Mouse (Mus musculus) heart, embryonic 16.5 days (tissue): ENCODE results near the gene Rnf32. TPM values are rescaled to one million over a fixed set of nuclear protein-coding genes. Genes with fewer than 3 reads are reported as not detected.
A peak's percentile ranks its signal among the peaks of the same experiment; 100 is the strongest.

ENCODE experiments used
- ATAC-seq: fragments of 200-750 bp; cut with Nextera tagmentation; replicated peaks from 2 replicates; pipeline ENCODE4 v1.8.0; 2017; ENCODE audit warnings: moderate number of reproducible peaks; ENCODE audit not compliant: insufficient read depth, low FRiP score; ENCODE audit errors: extremely low read depth
- H3K27ac ChIP-seq: fragments of 300-500 bp; sonication (generic); 2 replicates; pipeline ENCODE4 v1.5.1; 2014; ENCODE audit warnings: mild to moderate bottlenecking, low read length, control low read depth, moderate library complexity
- H3K27me3 ChIP-seq: fragments of 300-500 bp; sonication (generic); 2 replicates; pipeline ENCODE4 v1.6.1; 2014; ENCODE audit warnings: low read length, mixed read lengths; ENCODE audit not compliant: control insufficient read depth, insufficient read depth
- H3K36me3 ChIP-seq: fragments of 300-500 bp; sonication (generic); 2 replicates; pipeline ENCODE4 v1.6.1; 2014; ENCODE audit not compliant: control insufficient read depth, insufficient read depth
- H3K4me1 ChIP-seq: fragments of 300-500 bp; sonication (generic); 2 replicates; pipeline ENCODE4 v1.6.1; 2014; ENCODE audit warnings: low read length, mixed read lengths; ENCODE audit not compliant: control insufficient read depth, insufficient read depth
- H3K4me2 ChIP-seq: fragments of 300-500 bp; sonication (generic); 2 replicates; pipeline ENCODE4 v1.6.1; 2014; ENCODE audit warnings: low read depth, mild to moderate bottlenecking, control low read depth, low read length
- H3K4me3 ChIP-seq: fragments of 300-500 bp; sonication (generic); 2 replicates; pipeline ENCODE4 v1.5.1; 2014; ENCODE audit warnings: mild to moderate bottlenecking, control low read depth, low read length
- H3K9ac ChIP-seq: fragments of 300-500 bp; sonication (generic); 2 replicates; pipeline ENCODE4 v1.6.1; 2014; ENCODE audit warnings: low read length, control low read depth
- H3K9me3 ChIP-seq: fragments of 300-500 bp; sonication (generic); replicated peaks from 2 replicates; pipeline ENCODE4 v1.6.1; 2016; ENCODE audit warnings: low read length; ENCODE audit not compliant: control insufficient read depth
- WGBS: fragments of 180-500 bp; shearing (Covaris S2); extraction: QIAGEN DNeasy Blood & Tissue Kit; methylation state at CpG from one replicate; pipeline ENCODE4 v1.1.7; 2014; 5-methylcytosine and 5-hydroxymethylcytosine counted together
- polyA plus RNA-seq: library from polyadenylated mRNA; unstranded; fragments of >200 nt; fragmentation: Nextera tagmentation; extraction: Ambion mirVana; gene quantifications from 2 replicates; pipeline ENCODE4 v1.2.1, GENCODE M21; 2015

Rnf32 gene
- polyA plus RNA-seq = 1.6 and 1.7 TPM in 2 replicates

GRCm38 (mm10) chr5:29195570-29196263, at the start of gene Rnf32:
Rnf32 (plus strand) TSS chr5:29195992.
- Histone ChIP-seq H3K27ac (peak within 1 kb of the TSS; percentile 2; the same call in 1 of the 2 replicates), H3K27me3 (no peaks in the 10 kb centered on the region), H3K4me3 (peak within 1 kb of the TSS; percentile 76), H3K4me1 (no peaks in the 10 kb centered on the region), H3K9ac (peak within 1 kb of the TSS; percentile 77), H3K9me3 (no peaks in the 10 kb centered on the region), H3K4me2 (peak within 1 kb of the TSS; percentile 91), H3K36me3 (no peaks in the 10 kb centered on the region)
- under 1% methylated on average over 69 of the region's 70 CpGs for WGBS
- ATAC-seq = peak; percentile 94

GRCm38 (mm10) chr5:29150146-29150545, 45.6 kb upstream of the Rnf32 start:
- H3K27ac ChIP-seq = no peak overlapping the region
- H3K9me3 ChIP-seq = no peaks in the 10 kb centered on the region
- no peaks in the 10 kb centered on the region for H3K4me1 ChIP-seq
- no peak overlapping the region for H3K4me3 ChIP-seq
- no peak overlapping the region for H3K9ac ChIP-seq
- H3K4me2 ChIP-seq = no peak overlapping the region
- no peak for ATAC-seq
- H3K36me3 ChIP-seq = no peaks in the 10 kb centered on the region
- no peaks in the 10 kb centered on the region for H3K27me3 ChIP-seq
- 67% methylated on average over 4 of the region's 4 CpGs for WGBS

GRCm38 (mm10) chr5:29159849-29160248, 35.9 kb upstream of the Rnf32 start:
- Histone ChIP-seq H3K4me2 (no peak overlapping the region), H3K9me3 (no peaks in the 10 kb centered on the region), H3K27me3 (no peaks in the 10 kb centered on the region), H3K4me1 (no peaks in the 10 kb centered on the region), H3K4me3 (no peak overlapping the region), H3K27ac (no peak overlapping the region), H3K9ac (no peak overlapping the region), H3K36me3 (no peaks in the 10 kb centered on the region)
- WGBS = 58% methylated on average over 1 of the region's 1 CpGs
- no peak for ATAC-seq

- ATAC-seq = no peak
- no peak overlapping the region for H3K9ac ChIP-seq
- H3K9me3 ChIP-seq = no peaks in the 10 kb centered on the region
- H3K4me3 ChIP-seq = no peak overlapping the region
- H3K4me1 ChIP-seq = no peaks in the 10 kb centered on the region
- 65% methylated on average over 2 of the region's 2 CpGs for WGBS
- no peaks in the 10 kb centered on the region for H3K36me3 ChIP-seq
- no peaks in the 10 kb centered on the region for H3K27me3 ChIP-seq
- H3K4me2 ChIP-seq = no peak overlapping the region
- no peak overlapping the region for H3K27ac ChIP-seq
Observed at GRCm38 (mm10) chr5:29166947-29167346, 28.8 kb upstream of the Rnf32 start.

GRCm38 (mm10) chr5:29170193-29170592, 25.6 kb upstream of the Rnf32 start:
- Histone ChIP-seq H3K4me2 (no peak overlapping the region), H3K27me3 (no peaks in the 10 kb centered on the region), H3K4me1 (no peaks in the 10 kb centered on the region), H3K9me3 (no peaks in the 10 kb centered on the region), H3K27ac (no peak overlapping the region), H3K36me3 (no peaks in the 10 kb centered on the region), H3K4me3 (no peak overlapping the region), H3K9ac (no peak overlapping the region)
- 78% methylated on average over 6 of the region's 6 CpGs for WGBS
- ATAC-seq = no peak

- Histone ChIP-seq H3K9ac (no peak overlapping the region), H3K9me3 (no peaks in the 10 kb centered on the region), H3K4me2 (no peak overlapping the region), H3K36me3 (no peaks in the 10 kb centered on the region), H3K4me1 (no peaks in the 10 kb centered on the region), H3K27ac (no peak overlapping the region), H3K27me3 (no peaks in the 10 kb centered on the region), H3K4me3 (no peak overlapping the region)
- ATAC-seq = no peak
Observed at GRCm38 (mm10) chr5:29171165-29171564, 24.6 kb upstream of the Rnf32 start.

- Histone ChIP-seq H3K27me3 (no peaks in the 10 kb centered on the region), H3K9ac (no peak overlapping the region), H3K36me3 (no peaks in the 10 kb centered on the region), H3K4me1 (no peaks in the 10 kb centered on the region), H3K9me3 (no peaks in the 10 kb centered on the region), H3K4me2 (no peak overlapping the region), H3K4me3 (no peak overlapping the region), H3K27ac (no peak overlapping the region)
- 75% methylated on average over 5 of the region's 5 CpGs for WGBS
- no peak for ATAC-seq
Observed at GRCm38 (mm10) chr5:29186798-29187197, 9.0 kb upstream of the Rnf32 start.

- Histone ChIP-seq H3K9me3 (no peaks in the 10 kb centered on the region), H3K27me3 (no peaks in the 10 kb centered on the region), H3K36me3 (no peaks in the 10 kb centered on the region), H3K4me3 (peak overlapping the region; percentile 76), H3K4me2 (peak overlapping the region; percentile 91), H3K4me1 (no peaks in the 10 kb centered on the region), H3K27ac (peak overlapping the region; percentile 2; the same call in 1 of the 2 replicates), H3K9ac (peak overlapping the region; percentile 77)
- WGBS = 6% methylated on average over 9 of the region's 9 CpGs
- no peak; the same call in 1 of the 2 replicates for ATAC-seq
Observed at GRCm38 (mm10) chr5:29195231-29195569, 592 bp upstream of the Rnf32 start.

GRCm38 (mm10) chr5:29196264-29196658, 469 bp downstream of the Rnf32 start:
- peak overlapping the region; percentile 76 for H3K4me3 ChIP-seq
- no peak for ATAC-seq
- H3K36me3 ChIP-seq = no peaks in the 10 kb centered on the region
- H3K27me3 ChIP-seq = no peaks in the 10 kb centered on the region
- peak overlapping the region; percentile 91 for H3K4me2 ChIP-seq
- H3K9ac ChIP-seq = peak overlapping the region; percentile 77
- H3K27ac ChIP-seq = no peak overlapping the region
- no peaks in the 10 kb centered on the region for H3K9me3 ChIP-seq
- WGBS = 12% methylated on average over 12 of the region's 12 CpGs
- no peaks in the 10 kb centered on the region for H3K4me1 ChIP-seq
